Mouse (Mus musculus): ENCODE results near the gene Apom.
A peak's percentile ranks its signal among the peaks of the same experiment; 100 is the strongest.

The Apom gene

DNA sequence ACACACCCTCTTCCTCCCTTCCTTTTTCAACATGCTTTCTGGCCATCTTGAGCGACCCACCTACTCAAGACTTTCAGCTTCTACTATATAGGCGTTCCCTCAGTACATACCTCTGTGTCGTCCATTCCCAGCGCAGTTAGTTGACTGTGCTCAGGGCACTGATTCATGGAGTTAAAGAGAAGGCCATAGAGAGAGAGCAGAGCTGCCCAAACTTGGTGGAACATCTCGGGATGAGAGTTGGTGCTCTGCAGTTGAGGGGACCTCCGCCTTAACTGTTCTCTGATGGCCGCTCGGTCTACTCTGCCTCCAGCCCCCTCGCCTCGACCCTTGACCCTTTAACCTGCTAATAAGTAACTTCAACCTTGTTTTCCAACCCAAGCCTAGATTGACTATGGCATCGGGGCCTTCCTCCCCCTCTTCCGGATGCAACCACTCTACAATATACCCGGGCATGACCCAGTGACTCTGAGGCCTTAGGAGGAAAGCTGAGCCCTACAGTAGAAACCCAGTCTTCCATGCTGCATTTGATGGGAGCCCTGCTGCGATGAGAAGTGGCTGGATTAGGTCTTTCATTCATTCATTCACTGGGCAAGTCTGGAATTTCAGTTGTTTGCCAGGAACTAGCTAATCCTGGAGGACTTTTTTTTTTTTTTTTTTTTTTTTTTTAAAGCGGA lies at the start of gene Apom:
Apom (minus strand) TSS at position 551 of the 674 bp plus-strand sequence.
- DNase-seq = peak; percentile 44

DNA sequence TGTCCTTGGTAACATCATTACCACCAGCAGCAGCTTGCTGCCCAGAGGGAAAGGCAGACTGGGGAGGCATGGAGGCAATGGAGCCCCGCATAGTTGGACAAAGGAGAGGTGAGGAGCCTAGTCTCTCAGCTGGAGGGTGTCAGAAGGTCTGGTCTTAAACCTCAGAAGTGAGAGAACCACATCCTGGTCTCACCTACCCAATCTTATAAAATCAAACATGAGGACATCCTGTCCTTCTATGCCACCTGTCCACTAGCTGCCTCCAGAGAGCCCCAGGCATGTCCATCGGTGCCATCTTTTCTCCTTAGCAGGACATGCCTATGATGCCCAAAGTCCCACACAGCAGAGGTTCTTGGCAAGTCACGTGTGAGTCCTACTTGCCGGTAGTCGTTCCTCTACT lies 48.2 kb upstream of the Apom start:
- no peak for DNase-seq

DNA sequence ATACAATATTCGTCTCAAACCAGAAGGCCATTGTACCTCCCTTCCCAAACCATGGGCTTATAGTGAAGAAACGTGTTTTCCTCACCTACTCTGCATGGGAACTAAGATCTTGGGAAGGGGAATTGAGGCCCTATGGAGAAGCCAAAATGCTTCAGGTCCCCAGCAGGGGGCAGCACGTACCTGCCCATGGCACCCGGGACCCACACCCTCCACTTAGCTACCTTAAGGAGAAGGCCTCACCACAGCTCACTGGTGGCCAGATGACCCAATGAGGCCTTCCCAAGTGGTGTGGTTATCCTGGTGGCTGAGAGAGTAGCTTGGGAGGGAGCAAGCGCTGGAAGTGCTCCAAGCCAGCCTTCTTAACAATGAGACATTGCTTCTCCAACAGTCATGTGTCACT lies 46.7 kb upstream of the Apom start:
- peak; percentile 64 for DNase-seq

DNA sequence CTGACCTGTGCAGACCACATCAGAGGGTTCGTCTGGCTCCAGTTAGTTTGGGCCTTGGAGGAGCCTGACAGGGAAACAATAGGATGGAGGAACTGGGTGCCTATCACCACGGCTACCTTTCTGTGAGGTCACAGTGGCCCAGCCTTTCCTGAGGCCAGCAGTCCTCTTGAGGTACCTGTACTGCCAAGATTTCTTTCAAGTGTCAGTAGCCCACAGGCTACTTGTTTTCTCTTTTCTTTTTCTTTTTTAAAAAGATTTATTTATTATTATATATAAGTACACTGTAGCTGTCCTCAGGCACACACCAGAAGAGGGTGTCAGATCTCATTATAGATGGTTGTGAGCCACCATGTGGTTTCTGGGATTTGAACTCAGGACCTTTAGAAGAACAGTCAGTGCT lies 44.1 kb upstream of the Apom start, which contains the start of gene Aif1:
Aif1 (minus strand) TSS at position 101 of the 400 bp plus-strand sequence.
- DNase-seq = no peak

DNA sequence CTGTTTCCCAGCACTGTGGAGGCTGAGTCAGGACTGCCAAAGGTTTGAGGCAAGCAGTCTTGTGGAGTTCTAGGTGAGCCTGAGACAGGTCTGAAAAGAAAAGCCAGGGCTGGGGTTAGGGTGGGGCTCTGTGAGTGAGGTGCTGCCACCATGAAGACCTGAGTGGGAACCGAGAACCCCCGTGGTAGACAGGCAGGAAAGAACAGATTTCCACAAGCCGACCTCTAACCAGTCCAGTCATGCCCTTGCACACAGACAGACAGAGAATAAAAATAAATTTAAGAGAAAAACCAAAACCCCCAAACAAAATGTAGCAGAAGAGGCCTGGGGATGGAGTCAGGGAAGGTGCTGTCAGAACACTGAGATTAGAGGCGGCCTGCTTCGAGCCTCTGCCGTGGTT lies 43.5 kb upstream of the Apom start:
- no peak for DNase-seq

DNA sequence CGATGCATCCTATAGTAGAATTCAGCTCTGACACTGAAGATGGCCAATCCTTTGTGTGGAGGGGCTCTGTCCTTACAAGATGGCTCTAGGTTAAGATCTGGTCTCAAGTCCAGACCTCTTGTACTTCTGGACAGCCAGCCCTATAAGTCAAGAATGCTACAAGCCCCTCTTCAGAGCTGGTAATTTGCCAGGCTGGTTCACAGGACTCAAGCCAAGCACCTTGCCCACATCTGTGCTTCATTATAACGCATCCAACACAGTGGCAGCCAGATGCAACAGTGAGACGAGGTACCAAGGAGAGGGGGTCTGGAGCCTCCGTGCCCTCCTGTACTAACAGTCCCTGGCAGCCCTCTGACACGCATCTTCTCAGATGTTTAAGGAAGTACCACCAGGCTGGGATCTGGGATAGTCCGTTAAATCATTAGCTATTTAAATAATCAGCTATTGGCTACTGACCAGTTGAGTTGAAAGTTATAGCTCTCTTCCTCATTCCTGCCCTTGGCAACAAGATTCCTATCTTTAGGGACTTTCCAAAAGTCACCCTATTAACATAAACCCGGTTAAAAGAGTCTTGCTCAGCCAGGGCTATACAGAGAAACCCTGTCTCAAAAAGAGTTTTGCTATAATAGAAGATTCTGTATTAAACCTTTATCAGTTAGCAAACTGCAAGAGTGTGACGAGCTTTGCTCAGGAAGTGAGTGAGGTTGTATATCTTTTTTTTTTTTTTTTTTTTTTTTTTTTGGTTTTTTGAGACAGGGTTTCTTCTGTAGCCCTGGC lies 42.5 kb upstream of the Apom start:
- DNase-seq = no peak

DNA sequence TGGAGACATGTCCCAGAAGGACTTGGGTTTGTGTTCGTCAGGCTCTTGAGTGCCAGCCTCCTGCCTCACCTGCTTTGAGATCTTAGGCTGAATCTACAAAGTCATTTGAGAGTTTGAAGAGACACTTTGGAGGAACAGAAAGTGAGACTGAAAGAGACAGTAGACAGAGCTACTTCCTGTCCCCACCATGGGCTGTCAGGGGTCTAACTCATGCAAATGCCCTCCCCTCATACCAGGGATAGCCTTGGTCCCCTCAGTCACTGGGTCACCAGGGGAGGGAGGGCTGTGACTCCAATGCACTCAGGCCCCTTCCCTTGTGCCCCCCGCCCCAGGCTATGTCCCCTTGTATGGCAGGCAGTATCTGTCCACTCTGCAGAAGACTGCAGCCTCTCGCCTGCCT lies 41.5 kb upstream of the Apom start:
- no peak for DNase-seq

DNA sequence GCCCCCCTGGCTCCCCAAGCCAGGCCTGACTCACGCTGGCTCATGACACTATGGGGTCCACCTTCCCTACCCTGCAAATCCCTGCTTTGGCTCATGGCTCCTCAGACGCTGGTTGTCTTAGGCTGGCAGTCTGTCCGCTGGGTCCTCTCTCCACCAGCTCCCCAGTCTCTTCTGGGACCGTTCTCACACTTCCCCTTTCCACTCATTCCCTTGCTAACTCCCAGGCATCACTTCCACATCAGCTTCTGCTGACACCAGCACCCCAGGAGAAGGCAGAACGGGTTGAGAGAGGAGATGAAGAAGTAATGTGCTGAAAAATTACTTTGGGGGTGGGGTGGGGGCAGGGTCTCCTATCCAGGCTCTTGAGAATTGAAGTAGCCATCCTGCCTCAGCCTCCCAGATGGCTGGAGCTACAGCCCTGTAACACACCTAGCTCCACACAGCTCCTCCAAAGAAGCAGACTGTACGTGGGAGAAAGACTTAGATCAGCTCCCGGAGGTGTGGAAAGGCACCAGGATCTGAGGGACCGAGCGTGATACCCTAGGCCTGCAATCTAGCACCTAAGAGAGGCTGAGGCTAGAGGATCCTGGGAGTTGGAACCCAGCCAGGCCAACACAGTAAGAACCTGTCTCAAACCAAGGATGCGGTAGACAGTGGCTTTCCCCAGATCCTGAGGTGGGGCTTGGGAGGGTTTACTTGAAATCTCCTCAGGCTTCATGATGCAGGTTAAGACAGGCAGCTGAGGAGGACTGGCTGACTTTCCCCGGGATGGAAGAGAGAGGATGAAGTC lies 40.8 kb upstream of the Apom start:
- no peak for DNase-seq

DNA sequence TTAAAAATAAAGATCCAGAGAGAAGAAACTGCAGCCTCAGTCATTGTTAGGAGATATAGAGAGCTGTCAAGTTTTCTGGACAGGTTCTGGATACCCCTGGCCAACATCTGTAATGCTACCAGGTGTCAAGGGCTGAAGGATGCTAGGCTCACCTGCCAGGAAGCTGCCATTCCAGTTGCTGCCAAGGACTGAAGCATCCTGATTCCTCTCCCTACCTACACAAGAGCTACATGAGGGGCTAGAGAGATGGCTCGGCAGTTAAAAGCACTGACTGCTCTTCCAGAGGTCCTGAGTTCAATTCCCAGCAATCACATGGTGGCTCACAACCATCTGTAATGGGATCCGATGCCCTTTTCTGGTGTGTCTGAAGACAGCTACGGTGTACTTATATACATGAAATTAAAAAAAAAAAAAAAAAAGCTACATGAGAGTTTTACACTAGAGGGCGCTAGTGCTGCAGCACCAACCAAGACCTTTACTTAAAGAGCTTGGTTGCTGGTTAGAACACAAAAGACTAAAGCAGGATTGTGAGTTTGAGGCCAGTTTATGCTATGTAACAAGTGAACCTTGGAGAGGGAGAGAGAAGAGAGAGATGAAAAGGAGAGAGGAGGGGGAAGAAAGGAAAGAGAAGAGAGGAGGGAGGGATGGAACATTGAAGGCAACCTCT lies 36.8 kb upstream of the Apom start:
- no peak for DNase-seq

DNA sequence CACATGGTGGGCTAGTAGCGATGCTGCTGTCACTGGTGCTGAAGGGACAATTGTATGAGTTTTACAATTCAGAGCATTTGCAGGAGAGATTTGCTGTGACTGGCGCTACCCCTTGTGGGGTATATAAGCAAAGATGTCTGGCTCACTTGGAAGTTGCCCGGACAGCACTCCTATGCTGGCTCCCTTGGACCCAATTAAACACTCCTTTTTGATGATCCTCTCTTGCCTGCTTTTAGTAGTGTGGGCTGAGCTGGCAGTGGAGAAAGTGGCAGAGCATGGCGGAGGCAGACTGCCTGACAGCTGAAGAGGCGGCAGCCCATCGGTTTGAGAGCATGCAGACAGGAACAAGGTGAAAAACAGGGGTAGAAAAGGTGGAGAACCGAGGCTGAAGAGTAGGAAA lies 35.9 kb upstream of the Apom start:
- no peak for DNase-seq

DNA sequence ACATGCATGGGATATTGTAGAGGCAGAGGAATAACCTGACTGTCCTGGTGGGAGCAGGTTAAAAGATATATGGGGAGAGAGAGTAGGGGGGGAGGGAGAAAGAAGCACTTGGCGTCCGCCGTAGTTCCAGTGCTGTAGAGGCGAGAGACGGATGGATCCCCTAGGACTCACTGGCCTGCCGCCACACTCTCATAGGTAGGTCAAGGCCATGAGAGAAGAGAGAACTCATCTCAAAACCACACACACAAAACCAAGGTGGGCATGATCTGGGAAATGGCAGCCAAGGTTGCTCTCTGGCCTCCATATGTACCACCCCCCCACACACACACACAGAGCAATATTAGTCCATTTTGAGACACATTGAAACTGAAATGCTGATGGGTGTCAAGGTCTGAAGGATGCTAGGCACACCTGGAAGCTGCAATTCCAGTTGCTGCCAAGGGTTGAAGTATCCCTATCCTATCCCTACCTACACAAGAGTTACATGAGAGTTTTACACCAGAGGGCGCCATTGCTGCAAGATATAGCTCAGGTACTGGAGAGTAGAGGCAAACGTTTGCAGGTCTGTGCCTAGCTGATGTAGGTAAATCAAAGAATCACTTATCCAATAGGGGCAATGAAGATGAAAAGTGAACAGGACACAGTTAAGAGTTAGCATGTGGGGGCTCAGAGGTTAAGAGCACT lies 34.6 kb upstream of the Apom start:
- DNase-seq = peak; percentile 73

DNA sequence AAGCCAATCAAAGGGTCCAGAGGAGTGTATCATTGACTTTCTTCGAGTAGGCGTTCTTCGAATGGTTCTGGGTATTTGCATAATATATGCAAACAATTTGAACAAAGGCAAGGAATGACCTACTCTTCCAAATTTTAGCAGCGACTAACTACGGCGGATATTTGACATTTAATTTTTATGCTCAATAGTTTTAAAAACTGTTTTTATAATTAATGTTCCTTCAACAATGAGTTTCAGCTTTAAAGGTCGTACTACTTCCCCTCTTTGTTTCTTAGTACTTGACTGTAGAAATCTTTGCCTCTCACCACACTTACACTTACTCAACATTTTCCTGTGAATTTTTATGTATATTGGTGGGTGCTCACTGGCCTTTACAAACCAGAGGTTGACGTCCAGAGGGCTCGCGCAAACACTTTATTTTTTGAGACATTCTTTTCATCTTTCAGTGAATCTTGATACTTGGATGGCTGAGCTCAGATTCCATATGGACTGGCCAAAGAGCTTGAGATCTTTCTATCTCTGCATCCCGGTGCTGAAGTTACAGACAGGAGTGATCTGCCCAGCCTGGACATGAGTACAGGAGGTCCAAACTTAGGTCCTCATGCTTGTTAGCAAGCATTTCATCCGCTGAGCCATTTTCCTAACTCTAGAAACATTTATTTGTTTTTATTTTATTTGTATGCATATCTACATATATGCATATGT lies 33.8 kb upstream of the Apom start:
- DNase-seq = no peak

DNA sequence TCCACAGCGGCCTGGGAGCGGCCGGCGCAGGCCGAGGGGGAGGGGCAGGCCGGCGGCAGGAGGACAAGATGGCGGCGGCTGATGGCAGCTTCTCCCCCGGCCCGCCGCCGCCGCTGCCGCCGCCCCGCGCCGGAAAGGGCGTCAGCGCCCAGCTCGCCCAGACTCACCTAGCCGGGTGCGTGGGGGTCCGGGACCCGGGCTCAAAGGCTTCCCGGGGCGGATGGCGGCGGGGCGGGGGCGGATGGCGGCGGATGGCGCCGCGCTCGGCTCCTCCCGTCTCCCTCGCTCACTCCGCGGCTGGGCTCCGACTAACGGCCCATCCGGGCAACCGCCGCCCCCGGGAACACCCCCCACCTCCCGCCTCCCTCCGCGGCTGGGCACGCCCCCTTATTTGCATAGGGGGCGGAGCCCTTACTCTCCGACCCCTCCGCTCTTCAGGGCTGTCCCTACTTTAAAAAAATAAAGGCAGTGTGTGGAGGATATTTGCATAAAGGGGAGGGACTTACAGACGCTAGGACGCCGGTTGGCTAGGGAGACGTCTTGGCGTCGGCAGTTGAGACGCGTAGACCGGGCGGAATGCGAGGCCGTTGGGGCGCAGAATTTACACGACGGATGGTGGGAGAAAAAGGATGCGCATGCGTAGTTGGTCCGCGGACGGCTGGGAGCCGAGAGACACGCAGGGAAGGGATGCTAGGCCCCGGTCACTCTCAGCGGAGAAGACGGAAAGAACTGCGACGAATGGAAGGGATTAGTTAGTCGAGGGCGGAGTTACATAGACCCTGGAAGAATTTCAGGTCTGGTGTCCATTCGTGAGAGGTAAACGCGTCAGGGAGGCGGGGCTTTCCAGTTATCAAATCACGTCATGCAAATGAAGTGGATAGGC lies 33.0 kb upstream of the Apom start, which contains the start of gene Prrc2a:
Prrc2a (minus strand) TSS at position 330 of the 883 bp plus-strand sequence.
- peak; percentile 99 for DNase-seq

DNA sequence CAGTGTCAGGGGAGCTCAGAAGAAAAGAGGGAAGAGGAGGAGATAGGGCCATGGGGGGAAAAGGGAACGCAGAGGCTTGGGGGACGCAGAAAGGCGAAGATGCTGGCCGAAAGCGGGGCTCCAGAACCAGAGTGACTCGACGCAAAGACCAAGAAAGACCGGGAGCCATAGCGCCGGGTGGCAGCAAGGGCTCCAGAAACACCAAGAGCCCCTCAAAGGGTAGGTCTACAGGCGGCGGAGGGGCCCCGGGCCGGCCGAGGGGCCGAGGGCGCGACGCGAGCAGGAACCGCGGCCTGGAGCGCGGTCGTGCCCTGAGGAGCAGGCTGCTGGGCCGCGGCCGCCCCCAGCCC lies 32.3 kb upstream of the Apom start:
- DNase-seq = peak; percentile 40

DNA sequence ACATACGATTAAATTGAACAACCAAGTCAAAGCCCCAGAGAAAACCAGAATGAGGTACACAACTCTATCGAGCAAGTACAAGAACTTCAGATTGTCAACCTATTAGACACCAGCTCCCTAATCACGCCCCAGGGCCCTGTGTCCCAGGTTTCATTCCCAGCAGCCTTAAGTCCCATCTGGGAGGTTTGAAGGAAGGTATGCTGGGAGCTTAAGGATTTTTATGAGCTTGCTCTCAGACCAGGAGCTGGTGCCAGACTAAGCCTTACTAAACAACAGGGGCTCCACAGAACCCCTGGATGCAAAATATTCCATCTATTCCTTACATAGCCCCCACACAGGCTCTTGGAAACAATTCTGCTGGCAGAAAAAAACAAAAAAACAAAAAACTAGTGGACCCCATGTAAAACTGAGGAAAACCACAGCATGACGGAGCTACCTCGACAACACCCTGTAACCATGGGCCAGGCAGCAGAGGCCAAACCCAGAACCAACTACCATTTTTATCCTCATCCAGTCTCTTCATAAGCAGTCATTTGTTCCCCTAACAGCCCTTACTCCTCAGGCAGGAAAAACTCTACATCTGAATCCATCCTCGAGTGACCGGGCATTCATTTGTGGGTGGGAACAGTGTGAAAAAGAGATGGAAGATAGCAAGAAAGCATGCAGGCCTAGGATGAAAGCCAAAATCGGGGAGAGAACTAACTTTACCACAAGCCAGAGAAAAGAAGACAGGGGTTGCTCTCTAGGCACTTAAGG lies 31.7 kb upstream of the Apom start:
- no peak for DNase-seq

DNA sequence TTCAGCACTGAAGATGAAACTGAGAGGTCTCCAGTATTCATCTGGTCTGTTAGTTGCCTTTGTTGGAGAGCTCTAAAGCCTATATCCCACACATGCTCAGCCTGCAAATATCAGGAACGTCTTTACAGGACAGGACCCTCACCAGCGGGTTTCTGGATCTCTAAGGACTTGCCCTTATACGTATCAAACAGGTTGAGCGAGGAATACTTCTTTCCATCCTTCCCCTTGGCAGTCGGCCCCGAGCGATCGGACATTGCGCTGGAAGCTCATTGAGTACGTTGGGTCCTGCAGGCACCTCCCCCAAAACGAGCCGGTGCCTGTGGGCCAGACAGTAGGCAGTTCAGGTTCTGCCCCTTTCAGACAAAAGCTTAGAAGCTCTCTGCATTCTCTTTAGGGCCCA lies 30.9 kb upstream of the Apom start:
- DNase-seq = peak; percentile 53

DNA sequence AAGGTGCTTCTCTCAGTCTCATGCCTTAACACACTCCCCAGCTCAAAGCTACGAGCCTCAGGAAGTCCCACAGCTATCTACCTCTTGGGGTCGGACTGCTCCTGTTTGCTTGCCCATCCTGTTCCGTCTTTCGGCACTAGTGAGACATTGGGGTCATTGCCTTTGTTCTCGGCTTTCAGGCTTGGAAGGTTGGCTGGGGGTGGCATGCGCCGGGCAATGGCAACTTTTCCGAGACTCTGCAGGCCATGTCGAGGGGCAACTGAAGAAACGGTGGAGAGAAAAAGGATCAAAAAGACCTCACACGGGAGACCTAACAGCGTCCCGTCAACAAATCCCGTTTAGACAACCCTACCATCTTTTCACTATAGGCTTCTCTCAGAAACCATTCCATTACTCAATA lies 30.3 kb upstream of the Apom start:
- DNase-seq = no peak

DNA sequence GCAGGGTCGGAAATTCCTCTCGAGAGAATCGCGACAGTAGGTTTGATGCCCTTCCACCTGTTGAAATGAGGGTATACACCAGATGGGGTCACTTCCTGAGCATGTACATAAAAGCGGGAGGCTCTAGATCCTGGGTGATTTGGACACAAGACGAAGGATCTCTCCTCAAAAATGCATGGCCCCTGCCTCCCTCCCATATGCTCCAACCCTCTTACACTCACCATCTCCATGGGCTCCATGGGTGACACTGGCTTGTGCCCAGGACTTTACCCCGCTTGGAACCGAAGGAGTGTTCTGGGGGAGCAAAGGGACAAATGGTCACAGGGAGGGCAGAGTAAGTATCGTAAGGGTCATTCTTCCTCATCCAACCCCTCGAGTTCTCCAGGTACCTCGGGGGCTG lies 29.6 kb upstream of the Apom start:
- DNase-seq = no peak

DNA sequence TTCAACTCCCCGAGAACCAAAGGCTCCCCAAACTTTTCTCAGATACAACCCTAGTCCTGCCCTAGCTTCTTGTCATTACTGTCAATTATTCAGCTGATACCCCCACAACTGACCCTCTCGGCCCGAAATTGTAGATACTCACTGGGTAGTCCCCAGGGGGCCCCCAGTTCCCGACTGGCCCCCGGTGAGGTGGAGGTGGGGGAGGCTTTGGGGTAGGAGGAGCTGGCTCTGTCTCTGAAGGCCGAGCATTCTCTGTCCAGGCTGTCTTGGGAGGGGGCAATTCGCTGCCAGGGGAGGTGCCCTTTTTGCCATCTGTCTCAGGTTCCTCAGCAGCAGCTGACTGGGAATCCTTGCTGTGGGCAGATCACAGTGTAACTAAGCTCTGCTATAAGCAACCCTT lies 27.8 kb upstream of the Apom start:
- no peak for DNase-seq

Data from kidney, adult 11 months (tissue).